Mouse (Mus musculus) ES-Bruce4 (cell line): ENCODE measurements at regions not wholly inside any gene's neighbourhood (a gene's known extent, or its start where the extent isn't known, plus 50 kb on each side); places are given as distances from the start of the nearest gene placed in this dataset.
A peak's percentile ranks its signal among the peaks of the same experiment; 100 is the strongest.

ENCODE experiments used
- H3K27ac ChIP-seq: 2 replicates; pipeline ENCODE4 v1.5.1; 2012; ENCODE audit warnings: low read length, inconsistent platforms; ENCODE audit not compliant: insufficient read depth
- H3K27me3 ChIP-seq: 2 replicates; pipeline ENCODE4 v1.6.1; 2012; ENCODE audit warnings: mild to moderate bottlenecking, low read length, inconsistent platforms; ENCODE audit not compliant: control insufficient read depth, poor library complexity, insufficient read depth, severe bottlenecking
- H3K36me3 ChIP-seq: 2 replicates; pipeline ENCODE4 v1.6.1; 2012; ENCODE audit warnings: inconsistent platforms, mild to moderate bottlenecking, low read length, moderate library complexity; ENCODE audit not compliant: control insufficient read depth, poor library complexity, insufficient read depth, severe bottlenecking
- H3K4me1 ChIP-seq: one replicate; pipeline ENCODE4 v1.8.1; 2011; ENCODE audit warnings: low read length; ENCODE audit not compliant: control insufficient read depth, insufficient read depth
- H3K4me3 ChIP-seq: 2 replicates; pipeline ENCODE4 v1.5.1; 2011; ENCODE audit warnings: low read depth, mild to moderate bottlenecking, low read length
- H3K9ac ChIP-seq: 2 replicates; pipeline ENCODE4 v1.6.1; 2012; ENCODE audit warnings: low read depth, mild to moderate bottlenecking, inconsistent platforms; ENCODE audit not compliant: poor library complexity, severe bottlenecking
- H3K9me3 ChIP-seq: replicated peaks from 2 replicates; pipeline ENCODE4 v1.6.1; 2012; ENCODE audit warnings: mild to moderate bottlenecking, low read length, inconsistent platforms; ENCODE audit not compliant: control insufficient read depth, poor library complexity, insufficient read depth, severe bottlenecking
- CTCF ChIP-seq: IDR thresholded peaks from one replicate; pipeline ENCODE4 v1.8.1; 2011; ENCODE audit warnings: low read depth, low read length
- EP300 ChIP-seq: IDR thresholded peaks from 2 replicates; pipeline ENCODE4 v1.6.1; 2011; ENCODE audit warnings: low read depth, low read length; ENCODE audit not compliant: insufficient read depth
- POLR2A ChIP-seq: IDR thresholded peaks from one replicate; pipeline ENCODE4 v1.8.1; 2011; ENCODE audit warnings: low read length; ENCODE audit not compliant: insufficient read depth

DNA sequence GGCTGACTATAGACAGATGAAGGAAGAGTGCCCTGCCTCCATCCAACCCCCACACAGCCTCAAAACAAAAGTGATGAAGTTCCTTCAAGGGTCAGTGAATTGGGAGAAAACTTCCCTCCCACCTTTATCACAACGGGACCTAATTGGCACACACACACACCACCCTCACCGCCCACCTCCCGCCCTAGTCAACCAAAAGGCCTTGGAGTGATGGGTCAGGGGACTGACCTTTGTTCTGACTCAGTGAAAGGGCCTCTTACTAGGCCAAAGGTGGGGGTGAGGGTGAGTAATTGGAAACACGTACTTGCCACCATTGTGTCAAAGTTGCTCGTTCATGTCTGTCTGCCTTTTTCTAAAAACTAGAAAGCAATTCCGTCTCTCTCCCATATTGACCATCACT, 386.4 kb downstream of the Sorl1 start:
- Histone ChIP-seq H3K9ac (no peak overlapping the region), H3K9me3 (no peaks in the 10 kb centered on the region), H3K36me3 (no peaks in the 10 kb centered on the region), H3K4me3 (no peak overlapping the region), H3K27me3 (no peaks in the 10 kb centered on the region), H3K27ac (no peak overlapping the region), H3K4me1 (peaks cover 5% of the 10 kb centered on the region)
- no peak for TF ChIP-seq CTCF
- no peak for TF ChIP-seq POLR2A
- no peak for TF ChIP-seq EP300

DNA sequence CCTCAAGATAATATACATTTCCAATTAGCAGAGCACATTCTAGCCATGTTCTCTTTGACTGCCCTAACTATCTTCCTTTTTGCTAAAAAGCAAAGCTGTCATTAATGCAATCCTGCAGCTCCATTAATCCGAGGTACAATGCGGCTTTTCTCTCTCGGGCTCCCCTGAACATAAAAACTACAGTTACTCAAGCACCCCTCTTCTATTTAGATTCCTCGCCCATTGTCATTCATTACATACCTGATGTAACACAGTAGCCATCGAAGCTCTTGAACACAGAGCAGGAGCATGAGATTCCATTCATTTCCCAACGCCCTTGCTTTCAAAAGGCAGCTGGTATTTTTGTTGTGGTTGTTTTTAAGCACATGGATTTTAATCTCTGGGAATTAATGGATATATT, 387.2 kb downstream of the Sorl1 start:
- no peak overlapping the region for H3K9ac ChIP-seq
- TF ChIP-seq POLR2A (no peak), CTCF (no peak), EP300 (no peak)
- no peaks in the 10 kb centered on the region for H3K36me3 ChIP-seq
- H3K9me3 ChIP-seq, result no peaks in the 10 kb centered on the region
- H3K27me3 ChIP-seq, result no peaks in the 10 kb centered on the region
- no peak overlapping the region for H3K27ac ChIP-seq
- H3K4me3 ChIP-seq, result no peak overlapping the region
- H3K4me1 ChIP-seq, result peaks cover 5% of the 10 kb centered on the region

DNA sequence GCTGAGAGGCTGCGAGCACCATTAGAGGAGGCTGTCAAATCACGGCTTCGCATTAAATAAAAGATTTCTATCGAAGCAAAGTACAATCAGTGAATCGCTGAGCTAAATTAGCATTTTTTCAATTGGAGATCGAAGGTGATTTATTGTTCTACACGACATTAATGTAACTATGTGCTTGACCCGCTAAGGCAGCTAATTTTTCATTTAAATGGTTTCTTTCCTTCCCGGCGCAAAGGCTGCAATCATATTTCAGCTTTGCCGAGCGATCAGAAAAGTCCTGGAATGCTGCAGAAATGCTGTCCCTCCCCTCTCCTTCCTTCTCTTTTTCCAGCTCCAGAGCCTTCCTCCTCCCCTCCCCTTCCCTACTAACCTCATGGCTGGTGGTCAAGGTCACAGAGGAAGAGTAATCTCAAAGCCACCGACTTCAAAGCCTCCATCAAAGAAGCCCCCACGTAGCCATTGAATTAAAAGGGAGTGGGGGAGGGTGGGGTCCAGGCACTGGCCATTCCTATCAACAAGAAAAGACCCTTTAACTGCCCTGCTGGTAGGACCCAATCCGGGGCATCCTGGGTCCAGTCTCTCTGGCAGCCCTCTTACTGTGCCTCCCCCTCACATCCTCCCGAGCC, 387.8 kb downstream of the Sorl1 start:
- Histone ChIP-seq H3K27ac (no peak overlapping the region), H3K36me3 (no peaks in the 10 kb centered on the region)
- TF ChIP-seq EP300 (0 out of 2 replicates have a peak, but pooled peaks have one; percentile 12), POLR2A (no peak)

DNA sequence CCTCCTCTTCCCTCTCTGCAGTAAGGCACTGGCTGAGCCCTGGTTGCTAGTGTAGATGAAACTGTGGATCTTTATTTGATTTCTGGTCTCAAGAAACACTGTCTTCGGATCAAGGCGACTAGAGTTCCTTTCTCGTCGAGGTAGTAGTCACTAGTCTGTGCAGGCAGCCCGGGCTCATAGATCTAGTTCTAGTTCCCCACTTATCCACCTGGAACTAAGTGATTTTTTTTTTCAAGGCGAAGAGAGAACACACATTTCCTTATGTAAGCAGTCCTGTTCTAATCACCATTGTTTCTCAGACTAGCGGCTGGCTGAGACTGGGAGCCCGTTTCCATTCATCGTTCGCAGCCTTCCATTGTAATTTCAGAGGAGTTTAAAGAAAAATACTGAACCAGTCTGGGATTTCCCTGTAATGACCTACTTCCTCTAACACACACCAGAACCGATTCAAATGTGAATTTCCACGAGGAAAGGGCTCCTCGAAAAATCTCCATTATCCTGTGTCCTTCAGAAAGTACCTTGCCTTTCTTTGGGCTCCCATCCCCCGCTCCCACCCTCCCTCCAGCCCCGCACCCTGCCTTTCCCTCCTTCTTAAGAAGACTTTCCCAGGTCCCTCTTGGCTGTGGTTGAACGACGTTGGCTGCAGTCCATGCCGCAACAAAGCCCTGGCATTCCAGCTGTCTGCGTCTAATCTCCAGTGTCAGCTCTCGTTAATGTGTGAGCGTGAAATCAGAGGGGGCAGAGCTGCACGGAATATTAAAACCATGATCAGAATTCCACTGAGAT, 388.5 kb downstream of the Sorl1 start:
- Histone ChIP-seq H3K27me3 (no peaks in the 10 kb centered on the region), H3K4me1 (peaks cover 5% of the 10 kb centered on the region), H3K9ac (no peak overlapping the region), H3K36me3 (no peaks in the 10 kb centered on the region), H3K27ac (peak overlapping the region; percentile 43), H3K9me3 (no peaks in the 10 kb centered on the region), H3K4me3 (peak overlapping the region; percentile 10; the same call in 1 of the 2 replicates)
- no peak for TF ChIP-seq EP300
- no peak for TF ChIP-seq CTCF
- no peak for TF ChIP-seq POLR2A

More for the DNA sequence above, 387.8 kb downstream of the Sorl1 start:
- Histone ChIP-seq H3K9me3 (no peaks in the 10 kb centered on the region), H3K9ac (no peak overlapping the region), H3K4me3 (peak overlapping the region; percentile 10; the same call in 1 of the 2 replicates), H3K27me3 (no peaks in the 10 kb centered on the region), H3K4me1 (peaks cover 5% of the 10 kb centered on the region)

DNA sequence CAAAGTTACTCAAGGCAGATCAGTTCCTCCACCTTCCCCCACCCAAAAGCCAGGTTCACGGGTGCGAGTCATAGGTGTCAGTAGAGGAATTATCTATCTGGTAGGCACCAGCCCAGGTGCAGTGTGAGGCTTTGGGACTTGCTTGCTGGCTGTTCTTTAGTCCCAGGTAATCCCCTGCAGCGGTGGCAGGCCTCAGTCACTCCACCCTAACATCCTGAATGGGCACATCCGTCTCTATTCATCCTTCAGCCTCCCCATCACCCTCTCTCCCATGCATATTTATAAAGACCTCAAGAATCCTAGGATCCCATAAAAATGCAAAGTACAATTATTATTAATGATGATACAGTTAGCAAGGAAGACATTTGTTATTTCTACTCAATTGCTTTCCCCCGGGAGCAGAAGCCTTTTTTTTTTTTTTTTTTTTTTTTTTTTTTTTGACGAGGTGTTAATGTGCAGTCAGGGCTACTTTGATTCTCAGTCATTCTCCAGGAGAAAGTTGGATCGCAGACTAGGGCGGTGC, 389.1 kb downstream of the Sorl1 start:
- H3K4me3 ChIP-seq, result no peak overlapping the region

DNA sequence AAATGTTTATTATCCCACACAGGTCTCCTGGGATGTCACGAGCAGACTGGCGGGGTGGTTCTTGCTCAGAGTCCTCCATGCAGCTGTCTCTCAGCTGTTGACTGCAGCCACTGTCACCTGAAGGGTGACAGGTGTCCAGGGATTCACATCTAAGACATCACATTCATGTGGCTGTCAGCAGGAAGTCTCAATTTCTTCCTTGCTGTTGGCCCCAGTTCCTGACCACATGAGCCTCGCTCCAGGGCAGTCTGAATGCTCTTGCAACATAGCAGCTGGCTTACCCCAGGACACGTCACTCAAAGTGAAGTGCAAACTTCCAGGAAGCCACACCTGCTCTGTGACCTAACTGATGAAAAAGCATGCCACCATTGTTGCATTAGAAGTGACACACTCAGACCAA, 402.5 kb downstream of the Sorl1 start:
- Histone ChIP-seq H3K9ac (no peak overlapping the region), H3K4me1 (no peaks in the 10 kb centered on the region), H3K36me3 (no peaks in the 10 kb centered on the region), H3K27me3 (no peaks in the 10 kb centered on the region), H3K4me3 (no peak overlapping the region), H3K27ac (no peak overlapping the region), H3K9me3 (no peaks in the 10 kb centered on the region)
- TF ChIP-seq POLR2A (no peak), CTCF (no peak), EP300 (no peak)

More for the DNA sequence above, 389.1 kb downstream of the Sorl1 start:
- H3K9me3 ChIP-seq, result no peaks in the 10 kb centered on the region
- peaks cover 5% of the 10 kb centered on the region for H3K4me1 ChIP-seq
- TF ChIP-seq EP300, result no peak
- TF ChIP-seq POLR2A, result no peak
- TF ChIP-seq CTCF, result no peak
- H3K9ac ChIP-seq, result no peak overlapping the region
- H3K27me3 ChIP-seq, result no peaks in the 10 kb centered on the region
- no peaks in the 10 kb centered on the region for H3K36me3 ChIP-seq
- no peak overlapping the region for H3K27ac ChIP-seq
